Mouse (Mus musculus) kidney, embryonic 14.5 days (tissue): ENCODE measurements at regions not wholly inside any gene's neighbourhood (a gene's known extent, or its start where the extent isn't known, plus 50 kb on each side); places are given as distances from the start of the nearest gene placed in this dataset.

Experiments
- ATAC-seq: fragments of 200-750 bp; cut with Nextera tagmentation; 2 replicates; pipeline ENCODE4 v1.8.0; 2017; ENCODE audit warnings: moderate number of reproducible peaks, mild to moderate bottlenecking, moderate TSS enrichment, moderate library complexity; ENCODE audit not compliant: low FRiP score, low TSS enrichment
- H3K27ac ChIP-seq: fragments of 300-500 bp; sonication (generic); 2 replicates; pipeline ENCODE4 v1.5.1; 2014; ENCODE audit warnings: low read depth, mild to moderate bottlenecking, low read length, moderate library complexity, mixed read lengths
- H3K27me3 ChIP-seq: fragments of 300-500 bp; sonication (generic); 2 replicates; pipeline ENCODE4 v1.6.1; 2014; ENCODE audit warnings: mild to moderate bottlenecking, low read length; ENCODE audit not compliant: control insufficient read depth, insufficient read depth
- H3K36me3 ChIP-seq: fragments of 300-500 bp; sonication (generic); 2 replicates; pipeline ENCODE4 v1.6.1; 2014; ENCODE audit warnings: low read length, mixed read lengths; ENCODE audit not compliant: control insufficient read depth, insufficient read depth
- H3K4me1 ChIP-seq: fragments of 300-500 bp; sonication (generic); 2 replicates; pipeline ENCODE4 v1.6.1; 2014; ENCODE audit warnings: low read length, mixed read lengths; ENCODE audit not compliant: control insufficient read depth, insufficient read depth
- H3K4me2 ChIP-seq: fragments of 300-500 bp; sonication (generic); replicated peaks from 2 replicates; pipeline ENCODE4 v1.6.1; 2014; ENCODE audit warnings: low read depth, mild to moderate bottlenecking, low read length
- H3K4me3 ChIP-seq: fragments of 300-500 bp; sonication (generic); 2 replicates; pipeline ENCODE4 v1.5.1; 2014; ENCODE audit warnings: mild to moderate bottlenecking, low read length
- H3K9ac ChIP-seq: fragments of 300-500 bp; sonication (generic); 2 replicates; pipeline ENCODE4 v1.6.1; 2014; ENCODE audit warnings: low read depth, mild to moderate bottlenecking, low read length, moderate library complexity
- H3K9me3 ChIP-seq: fragments of 300-500 bp; sonication (generic); 2 replicates; pipeline ENCODE4 v1.6.1; 2016; ENCODE audit warnings: low read length; ENCODE audit not compliant: control insufficient read depth
- WGBS: fragments of 180-500 bp; shearing (Covaris S2); extraction: QIAGEN DNeasy Blood & Tissue Kit; methylation state at CpG from one replicate; pipeline ENCODE4 v1.1.7; 2014; 5-methylcytosine and 5-hydroxymethylcytosine counted together

GRCm38 (mm10) chr8:44785161-44785560, 150.1 kb upstream of the Fat1 start:
- H3K4me3 ChIP-seq, result no peak overlapping the region
- no peaks in the 10 kb centered on the region for H3K36me3 ChIP-seq
- no peak overlapping the region for H3K4me2 ChIP-seq
- no peaks in the 10 kb centered on the region; the same call in 1 of the 2 replicates for H3K4me1 ChIP-seq
- no peak for ATAC-seq
- H3K9ac ChIP-seq, result no peak overlapping the region
- 81% methylated on average over 8 of the region's 8 CpGs for WGBS
- no peaks in the 10 kb centered on the region for H3K27me3 ChIP-seq
- H3K27ac ChIP-seq, result no peak overlapping the region
- no peaks in the 10 kb centered on the region for H3K9me3 ChIP-seq

- no peak overlapping the region for H3K4me3 ChIP-seq
- 58% methylated on average over 5 of the region's 5 CpGs for WGBS
Observed at GRCm38 (mm10) chr8:44786740-44787139, 148.5 kb upstream of the Fat1 start.

GRCm38 (mm10) chr8:44788290-44788689, 147.0 kb upstream of the Fat1 start:
- H3K4me2 ChIP-seq, result no peak overlapping the region
- no peaks in the 10 kb centered on the region for H3K36me3 ChIP-seq
- H3K9ac ChIP-seq, result no peak overlapping the region
- no peak overlapping the region for H3K4me3 ChIP-seq
- H3K9me3 ChIP-seq, result peaks cover 3% of the 10 kb centered on the region; the same call in 1 of the 2 replicates
- H3K27ac ChIP-seq, result no peak overlapping the region
- no peak for ATAC-seq
- no peaks in the 10 kb centered on the region; the same call in 1 of the 2 replicates for H3K4me1 ChIP-seq
- WGBS, result 35% methylated on average over 3 of the region's 3 CpGs
- H3K27me3 ChIP-seq, result no peaks in the 10 kb centered on the region

More at GRCm38 (mm10) chr8:44786740-44787139, 148.5 kb upstream of the Fat1 start:
- H3K4me2 ChIP-seq, result no peak overlapping the region
- no peaks in the 10 kb centered on the region for H3K36me3 ChIP-seq
- no peaks in the 10 kb centered on the region; the same call in 1 of the 2 replicates for H3K4me1 ChIP-seq
- H3K27ac ChIP-seq, result no peak overlapping the region
- no peak for ATAC-seq
- H3K9me3 ChIP-seq, result peaks cover 3% of the 10 kb centered on the region; the same call in 1 of the 2 replicates
- no peaks in the 10 kb centered on the region for H3K27me3 ChIP-seq
- no peak overlapping the region for H3K9ac ChIP-seq

GRCm38 (mm10) chr8:44799513-44799912, 135.7 kb upstream of the Fat1 start:
- H3K27me3 ChIP-seq, result no peaks in the 10 kb centered on the region
- H3K36me3 ChIP-seq, result no peaks in the 10 kb centered on the region
- H3K9ac ChIP-seq, result no peak overlapping the region

GRCm38 (mm10) chr8:44800827-44801273, 134.4 kb upstream of the Fat1 start:
- peak; percentile 51 for ATAC-seq
- no peaks in the 10 kb centered on the region for H3K9me3 ChIP-seq
- H3K27me3 ChIP-seq, result no peaks in the 10 kb centered on the region
- H3K9ac ChIP-seq, result no peak overlapping the region
- peak overlapping the region; percentile 71 for H3K27ac ChIP-seq
- no peak overlapping the region; the same call in 1 of the 2 replicates for H3K4me2 ChIP-seq
- H3K4me3 ChIP-seq, result no peak overlapping the region
- WGBS, result 7% methylated on average over 6 of the region's 6 CpGs
- peaks cover 23% of the 10 kb centered on the region for H3K4me1 ChIP-seq
- H3K36me3 ChIP-seq, result no peaks in the 10 kb centered on the region

More at GRCm38 (mm10) chr8:44799513-44799912, 135.7 kb upstream of the Fat1 start:
- Histone ChIP-seq H3K4me2 (no peak overlapping the region), H3K27ac (no peak overlapping the region), H3K9me3 (no peaks in the 10 kb centered on the region), H3K4me3 (no peak overlapping the region), H3K4me1 (peaks cover 23% of the 10 kb centered on the region)
- WGBS, result 78% methylated on average over 3 of the region's 3 CpGs
- ATAC-seq, result no peak

- 11% methylated on average over 6 of the region's 6 CpGs for WGBS
- Histone ChIP-seq H3K27ac (peak overlapping the region; percentile 71; the same call in 1 of the 2 replicates), H3K9me3 (no peaks in the 10 kb centered on the region), H3K36me3 (no peaks in the 10 kb centered on the region), H3K27me3 (no peaks in the 10 kb centered on the region), H3K4me3 (no peak overlapping the region), H3K9ac (no peak overlapping the region), H3K4me1 (peaks cover 23% of the 10 kb centered on the region), H3K4me2 (no peak overlapping the region)
- peak; percentile 79 for ATAC-seq
Observed at GRCm38 (mm10) chr8:44801604-44802206, 133.5 kb upstream of the Fat1 start.

GRCm38 (mm10) chr8:44802331-44802730, 132.9 kb upstream of the Fat1 start:
- 36% methylated on average over 5 of the region's 5 CpGs for WGBS
- H3K36me3 ChIP-seq, result no peaks in the 10 kb centered on the region
- H3K4me1 ChIP-seq, result peaks cover 23% of the 10 kb centered on the region
- H3K4me2 ChIP-seq, result no peak overlapping the region
- no peak overlapping the region for H3K27ac ChIP-seq
- no peaks in the 10 kb centered on the region for H3K9me3 ChIP-seq
- H3K9ac ChIP-seq, result no peak overlapping the region
- H3K4me3 ChIP-seq, result no peak overlapping the region
- ATAC-seq, result no peak
- no peaks in the 10 kb centered on the region for H3K27me3 ChIP-seq

- 60% methylated on average over 14 of the region's 14 CpGs for WGBS
- H3K4me3 ChIP-seq, result no peak overlapping the region
- peaks cover 23% of the 10 kb centered on the region for H3K4me1 ChIP-seq
- H3K9me3 ChIP-seq, result no peaks in the 10 kb centered on the region
- no peak for ATAC-seq
- no peak overlapping the region for H3K4me2 ChIP-seq
- no peaks in the 10 kb centered on the region for H3K27me3 ChIP-seq
- no peaks in the 10 kb centered on the region for H3K36me3 ChIP-seq
- no peak overlapping the region for H3K27ac ChIP-seq
- no peak overlapping the region for H3K9ac ChIP-seq
Observed at GRCm38 (mm10) chr8:44804414-44805178, 130.7 kb upstream of the Fat1 start.
